Mouse (Mus musculus) stomach, embryonic 14.5 days (tissue): ENCODE measurements at regions not wholly inside any gene's neighbourhood (a gene's known extent, or its start where the extent isn't known, plus 50 kb on each side); places are given as distances from the start of the nearest gene placed in this dataset.
"Not testable (repeated sequence)": the region's sequence is repeated elsewhere in the genome, so short reads cannot be mapped to it uniquely, and the experiment has no call there.

Experiments used
- ATAC-seq: fragments of 200-750 bp; cut with Nextera tagmentation; 2 replicates; pipeline ENCODE4 v1.8.0; 2017; ENCODE audit warnings: low read depth, moderate TSS enrichment; ENCODE audit not compliant: insufficient number of reproducible peaks, insufficient read depth, low FRiP score
- H3K27ac ChIP-seq: fragments of 300-500 bp; sonication (generic); 2 replicates; pipeline ENCODE4 v1.5.1; 2014; ENCODE audit warnings: mild to moderate bottlenecking, low read length, moderate library complexity, mixed read lengths
- H3K27me3 ChIP-seq: fragments of 300-500 bp; sonication (generic); 2 replicates; pipeline ENCODE4 v1.6.1; 2014; ENCODE audit warnings: low read length, control low read depth, mixed read lengths; ENCODE audit not compliant: control insufficient read depth, insufficient read depth
- H3K36me3 ChIP-seq: fragments of 300-500 bp; sonication (generic); 2 replicates; pipeline ENCODE4 v1.6.1; 2014; ENCODE audit warnings: mild to moderate bottlenecking, control low read depth, low read length, moderate library complexity, mixed read lengths; ENCODE audit not compliant: control insufficient read depth, insufficient read depth
- H3K4me1 ChIP-seq: fragments of 300-500 bp; sonication (generic); 2 replicates; pipeline ENCODE4 v1.6.1; 2014; ENCODE audit warnings: low read length, control low read depth, mixed read lengths; ENCODE audit not compliant: control insufficient read depth, insufficient read depth
- H3K4me2 ChIP-seq: fragments of 300-500 bp; sonication (generic); replicated peaks from 2 replicates; pipeline ENCODE4 v1.6.1; 2014; ENCODE audit warnings: low read depth, low read length, control low read depth
- H3K4me3 ChIP-seq: fragments of 300-500 bp; sonication (generic); 2 replicates; pipeline ENCODE4 v1.5.1; 2014; ENCODE audit warnings: low read depth, low read length, control low read depth
- H3K9ac ChIP-seq: fragments of 300-500 bp; sonication (generic); replicated peaks from 2 replicates; pipeline ENCODE4 v1.6.1; 2014; ENCODE audit warnings: low read depth, mild to moderate bottlenecking, control low read depth, low read length, moderate library complexity, mixed read lengths
- H3K9me3 ChIP-seq: fragments of 300-500 bp; sonication (generic); 2 replicates; pipeline ENCODE4 v1.6.1; 2016; ENCODE audit warnings: low read depth, low read length, control low read depth; ENCODE audit not compliant: control insufficient read depth
- WGBS: fragments of 180-500 bp; shearing (Covaris S2); extraction: QIAGEN DNeasy Blood & Tissue Kit; methylation state at CpG from one replicate; pipeline ENCODE4 v1.1.7; 2014; 5-methylcytosine and 5-hydroxymethylcytosine counted together

DNA sequence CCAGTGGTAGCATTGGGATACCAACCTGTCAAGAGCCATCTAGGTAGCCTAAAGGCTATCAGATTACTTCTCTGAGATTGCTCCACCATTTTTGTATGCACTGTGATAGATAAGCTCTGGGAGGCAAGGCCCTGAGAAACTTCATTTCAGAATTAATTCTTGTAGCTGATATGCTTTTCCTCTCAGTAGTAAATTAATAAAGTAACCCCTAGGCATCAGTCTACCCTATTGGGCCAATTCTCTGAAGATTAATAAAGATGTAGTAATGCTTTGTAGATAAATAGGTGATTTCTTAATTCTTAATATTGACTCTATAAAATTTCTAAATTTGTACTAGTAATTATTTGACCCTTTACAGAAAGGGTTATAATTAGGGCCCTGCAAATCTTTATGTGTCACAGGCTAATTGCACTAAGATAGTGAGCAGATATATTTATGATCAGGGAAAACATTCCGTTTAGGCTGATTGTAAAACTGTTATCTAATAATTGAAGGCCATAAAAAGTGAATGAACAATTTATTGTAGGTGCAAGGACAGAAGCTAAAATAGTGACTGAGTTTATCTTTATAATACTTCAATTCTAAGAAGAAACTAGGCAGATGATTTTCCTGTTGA lies 384.2 kb upstream of the 1700009N14Rik start:
- Histone ChIP-seq H3K27me3 (no peaks in the 10 kb centered on the region), H3K9ac (no peak overlapping the region), H3K4me1 (no peaks in the 10 kb centered on the region), H3K9me3 (no peaks in the 10 kb centered on the region), H3K27ac (no peak overlapping the region), H3K36me3 (no peaks in the 10 kb centered on the region), H3K4me2 (no peak overlapping the region), H3K4me3 (no peak overlapping the region)
- WGBS: 70% methylated on average over 1 of the region's 1 CpGs
- no peak for ATAC-seq

DNA sequence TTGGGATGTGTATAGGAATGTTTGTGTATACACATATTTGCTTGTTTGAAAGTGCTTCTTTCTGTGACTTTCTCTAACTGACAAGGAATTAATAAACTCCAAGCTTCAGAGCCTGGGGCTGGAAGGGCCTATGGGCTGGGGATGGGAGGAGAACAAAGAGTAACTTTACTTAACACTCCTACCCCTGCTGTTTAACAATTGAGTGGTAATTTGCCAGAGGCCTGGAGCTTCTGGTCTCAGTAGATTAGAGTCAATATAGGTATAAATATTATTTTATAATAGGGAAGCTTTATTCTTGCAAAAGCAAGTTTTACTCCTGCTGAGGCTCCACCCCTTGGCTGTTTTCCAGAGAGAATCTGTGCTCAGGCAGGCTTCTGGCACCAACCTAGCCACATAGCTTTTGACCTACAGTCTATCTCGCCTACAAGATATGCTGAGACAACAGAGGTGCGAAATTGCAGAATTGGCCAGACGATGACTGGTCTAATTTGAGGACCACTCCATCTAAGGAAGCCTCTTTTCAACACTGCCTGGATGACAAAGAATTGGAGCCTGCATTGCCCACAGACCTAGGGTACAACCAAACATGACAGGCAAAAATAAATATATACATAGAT lies 382.7 kb upstream of the 1700009N14Rik start:
- H3K4me1 ChIP-seq: no peaks in the 10 kb centered on the region
- ATAC-seq: no peak
- WGBS: 84% methylated on average over 3 of the region's 3 CpGs
- no peak overlapping the region for H3K9ac ChIP-seq
- H3K36me3 ChIP-seq: no peaks in the 10 kb centered on the region
- H3K27me3 ChIP-seq: no peaks in the 10 kb centered on the region
- H3K27ac ChIP-seq: no peak overlapping the region
- H3K9me3 ChIP-seq: no peaks in the 10 kb centered on the region
- no peak overlapping the region for H3K4me2 ChIP-seq
- H3K4me3 ChIP-seq: no peak overlapping the region

DNA sequence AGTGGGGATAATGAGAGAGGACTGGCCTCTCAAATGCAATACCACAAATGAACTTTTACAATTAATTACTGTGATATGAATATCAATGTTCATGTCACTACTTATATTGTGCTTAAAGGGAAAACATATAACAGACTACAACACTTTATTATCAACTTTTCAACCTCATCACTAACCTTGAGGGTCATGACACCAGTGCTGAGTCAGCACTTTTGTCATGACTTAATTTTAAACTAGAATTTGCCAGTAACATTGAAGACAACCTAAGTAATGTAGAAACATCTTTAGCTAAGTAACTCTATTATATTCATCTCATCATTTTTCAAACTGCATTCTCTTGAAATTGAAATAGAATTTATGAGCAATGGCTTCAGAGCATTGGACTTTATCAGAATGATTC lies 378.6 kb upstream of the 1700009N14Rik start:
- H3K27me3 ChIP-seq: no peaks in the 10 kb centered on the region
- H3K4me1 ChIP-seq: no peaks in the 10 kb centered on the region
- no peak overlapping the region for H3K9ac ChIP-seq
- no peaks in the 10 kb centered on the region for H3K36me3 ChIP-seq
- H3K4me3 ChIP-seq: no peak overlapping the region
- no peak overlapping the region for H3K27ac ChIP-seq
- ATAC-seq: no peak
- no peak overlapping the region for H3K4me2 ChIP-seq
- H3K9me3 ChIP-seq: no peaks in the 10 kb centered on the region

DNA sequence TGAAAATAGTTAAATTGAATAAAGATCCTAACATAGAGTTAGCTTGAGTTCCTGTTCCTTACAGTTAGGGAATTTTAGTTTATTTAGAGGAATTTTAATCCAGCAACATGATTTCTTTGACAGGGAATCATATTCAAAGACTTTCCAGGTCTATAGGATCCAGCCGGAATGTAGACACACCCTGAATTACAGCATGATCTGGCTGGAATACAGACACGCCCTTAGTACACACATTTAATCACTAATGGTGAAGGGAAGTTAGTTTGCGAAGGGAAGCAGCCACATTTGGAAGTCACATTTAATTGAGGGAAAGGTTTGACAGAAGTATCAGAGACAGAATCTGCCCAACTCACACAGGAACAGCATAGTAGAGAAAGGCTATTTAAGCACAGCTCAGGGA lies 361.8 kb upstream of the 1700009N14Rik start:
- Histone ChIP-seq H3K36me3 (no peaks in the 10 kb centered on the region), H3K27ac (no peak overlapping the region), H3K4me3 (no peak overlapping the region), H3K9me3 (no peaks in the 10 kb centered on the region), H3K9ac (no peak overlapping the region), H3K4me1 (no peaks in the 10 kb centered on the region), H3K4me2 (no peak overlapping the region), H3K27me3 (no peaks in the 10 kb centered on the region)
- peak; percentile 53; the same call in 1 of the 2 replicates for ATAC-seq
- 69% methylated on average over 3 of the region's 3 CpGs for WGBS

DNA sequence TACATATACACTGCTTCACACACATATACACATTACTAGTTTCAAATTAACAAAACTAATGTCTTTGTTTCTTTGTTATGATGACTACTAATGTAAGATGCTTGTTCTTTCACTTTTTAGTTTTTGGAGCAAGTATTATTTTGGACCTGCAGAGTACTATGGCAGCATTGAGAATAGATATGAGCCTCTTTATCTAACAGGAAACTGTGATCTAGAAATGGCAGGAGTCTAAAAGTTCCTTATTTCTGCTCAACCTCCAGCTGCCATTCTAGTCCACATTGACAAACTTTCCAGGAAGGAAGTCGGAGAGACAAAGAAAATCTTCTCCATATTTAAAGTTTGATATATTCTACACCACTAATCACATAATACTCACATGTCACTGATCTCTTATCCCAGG lies 340.9 kb upstream of the 1700009N14Rik start:
- H3K36me3 ChIP-seq: no peaks in the 10 kb centered on the region
- ATAC-seq: no peak
- H3K4me2 ChIP-seq: no peak overlapping the region
- H3K27me3 ChIP-seq: no peaks in the 10 kb centered on the region
- 73% methylated on average over 1 of the region's 1 CpGs for WGBS
- no peak overlapping the region for H3K4me3 ChIP-seq
- H3K27ac ChIP-seq: no peak overlapping the region
- H3K9ac ChIP-seq: no peak overlapping the region
- no peaks in the 10 kb centered on the region for H3K4me1 ChIP-seq
- H3K9me3 ChIP-seq: no peaks in the 10 kb centered on the region

DNA sequence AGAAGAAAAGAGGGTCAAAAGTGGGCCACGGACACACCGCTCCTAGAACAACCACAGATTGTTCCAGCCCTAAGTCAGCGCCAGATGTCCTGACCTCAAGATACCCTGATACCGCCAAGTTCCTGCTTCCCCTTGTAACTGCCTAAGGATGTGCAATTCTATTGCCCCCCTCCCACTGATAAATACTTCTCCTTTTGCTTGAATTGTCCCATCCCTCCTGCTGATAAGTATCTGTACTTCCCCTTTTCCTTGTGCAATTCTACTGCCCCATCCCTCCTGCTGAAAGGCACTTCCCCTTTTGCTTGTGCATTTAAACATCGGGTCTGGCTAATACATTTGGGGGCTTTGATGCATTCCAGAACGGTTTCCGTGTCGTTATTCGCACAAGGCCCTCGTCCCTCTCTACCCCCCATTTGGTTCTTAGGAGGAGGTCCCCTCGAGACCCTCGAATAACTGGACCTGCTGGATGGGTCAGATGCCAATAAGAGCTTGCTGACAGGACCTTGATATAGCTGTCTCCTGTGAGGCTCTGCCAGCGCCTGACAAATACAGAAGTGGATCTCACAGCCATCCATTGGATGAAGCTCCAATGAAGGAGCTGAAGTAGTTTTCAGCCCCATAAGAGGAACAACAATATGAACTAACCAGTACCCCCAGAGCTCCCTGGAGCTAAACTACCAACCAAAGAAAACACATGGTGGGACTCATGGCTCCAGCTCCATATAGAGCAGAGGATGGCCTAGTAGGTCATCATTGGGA lies 336.7 kb upstream of the 1700009N14Rik start:
- 89% methylated on average over 13 of the region's 13 CpGs for WGBS
- not testable (repeated sequence) for H3K36me3 ChIP-seq, H3K27ac ChIP-seq, H3K9ac ChIP-seq, H3K4me1 ChIP-seq, H3K4me3 ChIP-seq, H3K9me3 ChIP-seq, H3K27me3 ChIP-seq, ATAC-seq, H3K4me2 ChIP-seq

DNA sequence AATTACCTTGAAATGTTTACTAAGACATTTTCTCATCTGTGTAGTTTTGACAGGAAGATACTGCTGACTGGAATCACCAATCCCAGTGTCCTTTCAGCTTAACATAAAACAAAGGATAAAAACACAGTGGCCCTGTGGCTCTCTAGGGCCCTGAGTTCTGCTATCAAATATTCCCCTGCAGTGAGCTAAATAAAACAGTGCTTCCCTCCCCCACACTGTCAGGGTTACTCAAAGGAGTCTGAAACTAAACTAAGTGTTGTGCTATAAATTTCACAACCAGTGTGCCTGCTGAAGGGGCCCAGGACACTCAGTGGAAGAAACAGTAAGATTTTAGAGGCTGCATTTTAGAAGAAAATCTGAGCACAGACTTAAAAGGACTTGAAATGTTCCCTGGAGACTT lies 324.6 kb upstream of the 1700009N14Rik start:
- H3K9ac ChIP-seq: no peak overlapping the region
- H3K36me3 ChIP-seq: no peaks in the 10 kb centered on the region
- H3K4me1 ChIP-seq: no peaks in the 10 kb centered on the region
- no peak for ATAC-seq
- H3K27me3 ChIP-seq: no peaks in the 10 kb centered on the region
- no peak overlapping the region for H3K4me3 ChIP-seq
- H3K9me3 ChIP-seq: no peaks in the 10 kb centered on the region
- H3K27ac ChIP-seq: no peak overlapping the region
- H3K4me2 ChIP-seq: no peak overlapping the region
